Mouse (Mus musculus) hindbrain, embryonic 11.5 days (tissue): ENCODE measurements around the gene Stard3. TPM values are rescaled to one million over a fixed set of nuclear protein-coding genes. Genes with fewer than 3 reads are reported as not detected.

Experiments used
- ATAC-seq: fragments of 200-750 bp; cut with Nextera tagmentation; 2 replicates; pipeline ENCODE4 v1.8.0; 2017; ENCODE audit warnings: mild to moderate bottlenecking, moderate TSS enrichment, moderate library complexity; ENCODE audit not compliant: low FRiP score
- DNase-seq: peaks from one replicate; pipeline ENCODE4 v3.0.0-alpha.2; 2015; ENCODE audit warnings: low spot score
- H3K27ac ChIP-seq: fragments of 300-500 bp; sonication (generic); 2 replicates; pipeline ENCODE4 v1.5.1; 2014; ENCODE audit warnings: mild to moderate bottlenecking, low read depth, low read length
- H3K27me3 ChIP-seq: fragments of 300-500 bp; sonication (generic); 2 replicates; pipeline ENCODE4 v1.6.1; 2014; ENCODE audit warnings: mild to moderate bottlenecking, low read length, moderate library complexity, mixed read lengths; ENCODE audit not compliant: control insufficient read depth, insufficient read depth
- H3K36me3 ChIP-seq: fragments of 300-500 bp; sonication (generic); 2 replicates; pipeline ENCODE4 v1.6.1; 2014; ENCODE audit warnings: mild to moderate bottlenecking, low read length, moderate library complexity, mixed read lengths; ENCODE audit not compliant: control insufficient read depth, insufficient read depth
- H3K4me1 ChIP-seq: fragments of 300-500 bp; sonication (generic); replicated peaks from 2 replicates; pipeline ENCODE4 v1.6.1; 2014; ENCODE audit warnings: low read length, mixed read lengths; ENCODE audit not compliant: control insufficient read depth, insufficient read depth
- H3K4me2 ChIP-seq: fragments of 300-500 bp; sonication (generic); replicated peaks from 2 replicates; pipeline ENCODE4 v1.6.1; 2014; ENCODE audit warnings: mild to moderate bottlenecking, low read depth, low read length
- H3K4me3 ChIP-seq: fragments of 300-500 bp; sonication (generic); 2 replicates; pipeline ENCODE4 v1.5.1; 2014; ENCODE audit warnings: low read depth, low read length
- H3K9ac ChIP-seq: fragments of 300-500 bp; sonication (generic); 2 replicates; pipeline ENCODE4 v1.6.1; 2014; ENCODE audit warnings: low read depth, low read length
- H3K9me3 ChIP-seq: fragments of 300-500 bp; sonication (generic); 2 replicates; pipeline ENCODE4 v1.6.1; 2016; ENCODE audit warnings: low read length; ENCODE audit not compliant: control insufficient read depth
- WGBS: fragments of 180-500 bp; shearing (Covaris S2); extraction: QIAGEN DNeasy Blood & Tissue Kit; methylation state at CpG from one replicate; pipeline ENCODE4 v1.1.7; 2014; 5-methylcytosine and 5-hydroxymethylcytosine counted together
- polyA plus RNA-seq: library from polyadenylated mRNA; unstranded; fragments of >200 nt; fragmentation: Nextera tagmentation; extraction: Ambion mirVana; gene quantifications from 2 replicates; pipeline ENCODE4 v1.2.1, GENCODE M21; 2014

Gene Stard3
- polyA plus RNA-seq, 1 experiment from 2014 or later: 43.2 TPM

GRCm38 (mm10) chr11:98332186-98332585 lies 26.0 kb upstream of the Stard3 start:
- no peak overlapping the region for H3K27ac ChIP-seq
- ATAC-seq (no peak), DNase-seq (no peak)
- H3K27me3 ChIP-seq: peaks cover 100% of the 10 kb centered on the region
- no peak overlapping the region for H3K4me2 ChIP-seq
- no peaks in the 10 kb centered on the region for H3K9me3 ChIP-seq
- 82% methylated on average over 3 of the region's 3 CpGs for WGBS
- no peak overlapping the region for H3K4me3 ChIP-seq
- H3K4me1 ChIP-seq: peaks cover 11% of the 10 kb centered on the region; the same call in 1 of the 2 replicates
- H3K9ac ChIP-seq: no peak overlapping the region
- no peaks in the 10 kb centered on the region for H3K36me3 ChIP-seq

- 68% methylated on average over 4 of the region's 4 CpGs for WGBS
- ATAC-seq: no peak
Measured at GRCm38 (mm10) chr11:98332841-98333240, 25.3 kb upstream of the Stard3 start.

GRCm38 (mm10) chr11:98333263-98333696 lies 24.9 kb upstream of the Stard3 start:
- no peak overlapping the region for H3K9ac ChIP-seq
- peaks cover 7% of the 10 kb centered on the region; the same call in 1 of the 2 replicates for H3K4me1 ChIP-seq
- no peak overlapping the region for H3K4me2 ChIP-seq
- H3K4me3 ChIP-seq: no peak overlapping the region
- DNase-seq (no peak), ATAC-seq (no peak)
- H3K9me3 ChIP-seq: no peaks in the 10 kb centered on the region
- H3K27me3 ChIP-seq: peaks cover 100% of the 10 kb centered on the region
- 74% methylated on average over 10 of the region's 10 CpGs for WGBS
- no peaks in the 10 kb centered on the region for H3K36me3 ChIP-seq
- no peak overlapping the region for H3K27ac ChIP-seq

More at GRCm38 (mm10) chr11:98332841-98333240, 25.3 kb upstream of the Stard3 start:
- no peaks in the 10 kb centered on the region for H3K9me3 ChIP-seq
- H3K4me3 ChIP-seq: no peak overlapping the region
- no peak overlapping the region for H3K9ac ChIP-seq
- H3K4me1 ChIP-seq: peaks cover 11% of the 10 kb centered on the region; the same call in 1 of the 2 replicates
- DNase-seq: no peak
- H3K36me3 ChIP-seq: no peaks in the 10 kb centered on the region
- H3K4me2 ChIP-seq: no peak overlapping the region
- peaks cover 100% of the 10 kb centered on the region for H3K27me3 ChIP-seq
- H3K27ac ChIP-seq: no peak overlapping the region

GRCm38 (mm10) chr11:98333981-98334741 lies 24.0 kb upstream of the Stard3 start:
- no peak overlapping the region for H3K9ac ChIP-seq
- DNase-seq: no peak

GRCm38 (mm10) chr11:98335250-98335649 lies 22.9 kb upstream of the Stard3 start:
- no peak overlapping the region for H3K4me3 ChIP-seq
- peaks cover 100% of the 10 kb centered on the region for H3K27me3 ChIP-seq
- WGBS: 6% methylated on average over 9 of the region's 9 CpGs
- H3K4me2 ChIP-seq: no peak overlapping the region
- H3K36me3 ChIP-seq: no peaks in the 10 kb centered on the region
- peaks cover 12% of the 10 kb centered on the region; the same call in 1 of the 2 replicates for H3K4me1 ChIP-seq
- H3K9me3 ChIP-seq: no peaks in the 10 kb centered on the region
- ATAC-seq: no peak
- H3K9ac ChIP-seq: no peak overlapping the region
- H3K27ac ChIP-seq: no peak overlapping the region
- DNase-seq: no peak

More at GRCm38 (mm10) chr11:98333981-98334741, 24.0 kb upstream of the Stard3 start:
- Histone ChIP-seq H3K27me3 (peaks cover 100% of the 10 kb centered on the region), H3K4me1 (peaks cover 12% of the 10 kb centered on the region; the same call in 1 of the 2 replicates), H3K9me3 (no peaks in the 10 kb centered on the region), H3K4me3 (peak overlapping the region; percentile 13; the same call in 1 of the 2 replicates), H3K27ac (no peak overlapping the region), H3K4me2 (peak overlapping the region; percentile 30), H3K36me3 (no peaks in the 10 kb centered on the region)
- no peak for ATAC-seq
- WGBS: 4% methylated on average over 25 of the region's 41 CpGs

- no peak overlapping the region for H3K4me3 ChIP-seq
- H3K9ac ChIP-seq: no peak overlapping the region
- H3K27me3 ChIP-seq: peaks cover 98% of the 10 kb centered on the region
- no peaks in the 10 kb centered on the region for H3K9me3 ChIP-seq
- 15% methylated on average over 13 of the region's 13 CpGs for WGBS
- DNase-seq (no peak), ATAC-seq (no peak)
- peaks cover 12% of the 10 kb centered on the region; the same call in 1 of the 2 replicates for H3K4me1 ChIP-seq
- H3K4me2 ChIP-seq: no peak overlapping the region
- no peaks in the 10 kb centered on the region for H3K36me3 ChIP-seq
- no peak overlapping the region for H3K27ac ChIP-seq
Measured at GRCm38 (mm10) chr11:98336245-98337107, 21.7 kb upstream of the Stard3 start.

GRCm38 (mm10) chr11:98338507-98338961 lies 19.6 kb upstream of the Stard3 start:
- no peak overlapping the region for H3K27ac ChIP-seq
- peaks cover 88% of the 10 kb centered on the region for H3K27me3 ChIP-seq
- H3K4me3 ChIP-seq: peak overlapping the region; percentile 36
- WGBS: under 1% methylated on average over 33 of the region's 57 CpGs
- H3K9me3 ChIP-seq: no peaks in the 10 kb centered on the region
- peak overlapping the region; percentile 44; the same call in 1 of the 2 replicates for H3K9ac ChIP-seq
- H3K4me2 ChIP-seq: peak overlapping the region; percentile 78
- no peak for ATAC-seq
- no peak for DNase-seq
- no peaks in the 10 kb centered on the region for H3K36me3 ChIP-seq
- peaks cover 12% of the 10 kb centered on the region for H3K4me1 ChIP-seq

GRCm38 (mm10) chr11:98339071-98339501 lies 19.1 kb upstream of the Stard3 start:
- ATAC-seq (no peak), DNase-seq (peak; percentile 53)
- H3K27ac ChIP-seq: no peak overlapping the region
- H3K4me2 ChIP-seq: peak overlapping the region; percentile 78
- WGBS: under 1% methylated on average over 18 of the region's 19 CpGs
- peaks cover 85% of the 10 kb centered on the region for H3K27me3 ChIP-seq
- no peaks in the 10 kb centered on the region for H3K9me3 ChIP-seq
- peaks cover 9% of the 10 kb centered on the region for H3K4me1 ChIP-seq
- H3K9ac ChIP-seq: peak overlapping the region; percentile 44; the same call in 1 of the 2 replicates
- peak overlapping the region; percentile 36 for H3K4me3 ChIP-seq
- no peaks in the 10 kb centered on the region for H3K36me3 ChIP-seq
